Mouse (Mus musculus) MEL-GATA-1-ER (cell line): Measurements from ENCODE around the gene Acox1.

Source experiments
- DNase-seq: peaks from one replicate; pipeline ENCODE4 v3.0.0-alpha.2; 2012; ENCODE audit warnings: low read depth; ENCODE audit errors: extremely low read depth

Acox1 gene

DNA sequence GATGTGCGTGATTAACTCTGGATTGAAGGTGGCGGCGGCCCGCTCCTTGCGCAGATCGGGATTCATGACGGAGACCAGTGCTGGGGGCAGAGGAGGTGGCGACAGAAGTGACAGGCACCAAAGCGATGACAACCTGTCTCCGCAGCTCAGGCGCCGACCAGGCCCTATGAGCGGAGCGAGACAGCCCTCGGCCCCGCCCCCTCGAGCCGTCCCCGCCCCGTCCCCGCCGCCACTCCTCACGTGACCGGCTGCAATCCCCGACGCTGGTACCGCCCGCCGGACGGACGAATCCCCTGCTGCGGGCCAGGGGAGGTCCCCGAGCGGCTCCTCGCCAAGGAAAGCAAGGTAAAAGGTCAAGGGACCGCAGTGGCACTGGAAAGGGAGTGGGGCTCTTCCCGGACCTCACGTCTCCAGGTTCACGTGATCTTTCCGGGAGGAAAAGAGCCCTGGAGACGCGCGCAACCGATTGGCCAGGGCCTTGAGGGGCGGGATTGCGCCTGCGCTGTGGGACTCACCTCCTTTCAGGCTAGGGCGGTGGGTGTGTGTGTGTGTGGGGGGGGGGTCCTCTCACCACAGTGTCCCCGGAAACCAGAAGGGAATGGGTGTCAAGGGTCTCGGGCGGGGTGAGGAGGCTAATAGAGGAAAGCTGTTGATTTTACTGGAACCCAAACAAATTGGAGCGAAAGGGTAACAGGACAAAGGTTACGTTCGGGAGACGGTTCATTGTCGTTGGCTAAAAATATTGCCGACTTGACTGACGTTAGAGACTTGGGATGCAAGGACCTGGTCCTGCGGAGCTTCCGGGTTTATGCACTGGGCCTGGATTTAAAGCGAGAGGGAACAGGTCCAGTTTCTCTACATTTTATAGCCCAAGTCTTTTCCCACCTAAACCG, at the start of gene Acox1, which contains the start of gene Ten1:
Acox1 (minus strand) TSS at position 407 of the 893 bp plus-strand sequence.
Ten1 (plus strand) TSS at position 217 of the 893 bp plus-strand sequence.
- DNase-seq, result peak; percentile 79

DNA sequence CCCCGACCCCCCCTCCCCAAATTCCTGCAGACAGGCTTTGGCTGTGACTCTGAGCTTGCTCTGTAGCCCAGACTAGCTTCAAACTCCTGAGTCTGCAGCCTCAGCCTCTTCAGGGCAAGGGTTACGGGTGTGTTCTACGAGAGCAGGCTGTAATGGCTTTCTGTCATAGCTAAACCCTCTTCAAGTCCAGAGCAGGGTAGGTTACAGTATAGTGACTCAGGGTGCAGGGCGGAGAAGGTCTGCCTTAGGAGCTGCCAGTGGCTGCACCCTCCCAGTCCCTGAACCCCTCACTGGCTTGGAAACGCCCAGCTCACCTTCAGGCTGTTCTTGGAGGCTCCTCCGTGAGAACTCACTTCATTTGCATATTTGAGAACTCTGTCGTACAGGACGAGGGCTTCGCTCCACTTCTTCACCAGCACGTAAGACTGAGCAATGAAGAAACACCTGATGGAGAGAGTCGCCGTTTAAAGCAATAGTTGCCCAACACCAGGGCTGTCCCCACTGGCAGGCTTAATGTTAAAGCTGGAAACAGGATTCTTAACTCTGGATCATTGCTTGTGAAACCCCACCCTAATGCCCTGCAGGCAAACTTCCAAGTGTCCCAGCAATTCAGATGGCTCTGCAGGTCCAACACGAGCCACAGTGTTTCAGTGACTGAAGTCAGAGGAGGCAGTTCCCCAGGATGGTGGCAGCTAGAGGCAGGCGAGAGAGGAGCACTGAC, 48.8 kb upstream of the Acox1 start:
- DNase-seq, result no peak

DNA sequence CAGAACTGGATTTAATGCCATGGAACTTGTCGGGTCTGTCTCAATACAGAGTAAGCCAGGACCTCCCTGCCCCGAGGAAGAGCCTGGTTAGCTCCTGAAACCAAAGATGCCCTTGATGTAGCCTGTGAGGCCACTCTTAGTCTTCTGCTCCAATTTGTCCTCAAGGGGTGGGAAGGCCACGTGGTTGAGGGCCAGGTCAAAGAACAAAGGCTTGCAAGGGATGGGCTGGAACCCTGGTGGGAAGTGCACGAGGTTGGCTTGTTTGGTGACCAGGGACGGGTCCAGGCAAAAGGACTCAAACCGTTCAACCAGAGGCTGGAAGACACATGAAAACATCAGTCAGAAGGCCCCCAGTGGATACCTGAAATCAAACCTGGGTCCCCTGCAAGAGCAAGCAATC, 46.8 kb upstream of the Acox1 start:
- DNase-seq, result no peak

DNA sequence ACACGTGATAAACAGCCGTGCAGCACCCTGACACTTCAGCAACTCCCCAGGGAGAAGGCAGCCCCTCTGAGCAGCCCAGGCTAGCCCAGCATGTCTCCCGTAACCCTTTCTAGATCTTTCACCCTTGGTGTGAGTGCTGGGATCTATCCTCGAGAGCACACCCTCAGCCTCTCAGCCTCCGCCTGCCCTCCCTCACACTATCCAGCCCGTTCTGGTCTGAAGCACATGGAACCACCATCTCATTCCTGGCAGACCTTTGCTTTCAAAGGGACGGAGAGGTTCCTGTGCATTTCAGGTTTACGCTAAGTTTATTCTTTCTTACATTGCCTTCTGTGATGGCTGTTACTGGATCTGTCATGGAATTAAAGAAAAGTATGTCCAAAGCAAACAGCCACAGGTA, 45.7 kb upstream of the Acox1 start:
- no peak for DNase-seq

DNA sequence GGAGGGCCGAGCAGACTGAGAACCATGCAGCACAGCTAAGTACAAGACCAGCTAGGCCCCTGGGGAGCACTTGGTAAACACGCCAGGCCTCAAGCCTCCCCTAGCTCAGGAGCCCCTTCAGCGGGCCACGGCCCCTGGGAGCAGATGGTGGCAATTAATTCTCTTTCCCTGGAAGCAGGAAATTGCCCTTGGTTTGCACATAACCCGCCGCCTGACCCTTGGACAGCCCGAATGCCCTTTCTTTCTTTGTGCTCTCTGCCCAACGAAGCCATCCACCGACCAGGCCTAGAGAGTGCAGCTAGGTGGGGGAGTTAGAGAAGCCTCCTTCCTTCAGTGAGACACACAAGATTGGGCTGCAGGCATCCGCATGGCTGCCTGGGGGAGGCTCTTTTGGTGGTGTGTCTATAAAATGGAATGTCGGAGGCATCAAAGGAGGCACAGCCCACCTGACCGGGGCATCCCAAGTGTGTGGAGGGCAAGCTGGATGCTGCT, 42.9 kb upstream of the Acox1 start:
- DNase-seq, result no peak

DNA sequence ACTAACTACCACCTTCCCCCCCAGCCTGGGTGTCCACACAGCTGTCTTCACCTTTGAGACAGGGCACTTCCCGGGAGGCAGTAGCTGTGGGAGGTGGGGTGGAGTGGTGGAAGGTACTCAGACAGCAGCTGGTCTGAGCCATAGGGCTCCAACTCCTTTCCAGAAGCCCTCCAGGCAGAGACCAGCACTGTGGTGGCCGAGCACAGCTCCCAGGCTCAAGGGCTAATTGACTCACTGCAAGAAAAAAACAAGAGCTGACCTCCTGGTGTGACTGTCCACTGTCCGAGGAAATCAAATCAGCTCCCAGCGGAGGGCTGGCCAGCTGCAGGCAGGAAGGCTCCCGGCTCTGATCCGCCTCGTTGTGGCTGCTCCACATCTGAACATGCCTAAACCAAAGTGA, 41.0 kb upstream of the Acox1 start:
- no peak for DNase-seq

DNA sequence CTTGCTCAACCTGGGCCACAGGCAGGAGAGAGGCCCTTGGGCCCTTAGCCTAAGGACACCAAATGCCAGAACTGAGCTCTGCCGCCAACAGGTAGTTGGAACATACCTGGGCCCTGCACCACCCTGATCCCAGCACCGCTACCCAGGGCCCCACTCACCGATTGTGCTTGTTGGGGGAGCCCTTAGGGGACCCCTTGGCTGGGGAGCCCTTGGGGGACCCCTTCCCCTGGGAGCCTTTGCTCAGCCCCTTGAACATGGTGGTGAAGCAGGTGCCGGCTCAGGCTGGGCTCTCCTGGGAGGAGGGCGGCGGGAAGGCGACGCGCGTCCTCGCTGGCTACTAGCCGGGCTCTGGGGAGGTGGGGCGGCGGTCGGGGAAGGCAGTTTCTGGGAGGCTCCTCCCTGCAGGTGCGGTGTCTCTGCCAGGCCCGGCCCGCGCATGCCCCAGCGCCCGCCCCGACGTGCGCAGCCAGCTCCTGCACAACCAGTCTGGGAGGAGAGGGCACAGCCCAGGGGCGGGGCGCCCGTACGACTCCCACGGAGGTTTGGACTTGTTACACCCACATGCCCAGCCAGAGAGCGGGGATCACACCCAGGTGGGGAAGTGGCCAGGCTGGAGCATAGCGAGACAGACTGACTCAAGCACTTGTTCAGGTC, 39.0 kb upstream of the Acox1 start, which contains the start of gene Evpl:
Evpl (minus strand) TSS at position 336 of the 654 bp plus-strand sequence.
- no peak for DNase-seq

DNA sequence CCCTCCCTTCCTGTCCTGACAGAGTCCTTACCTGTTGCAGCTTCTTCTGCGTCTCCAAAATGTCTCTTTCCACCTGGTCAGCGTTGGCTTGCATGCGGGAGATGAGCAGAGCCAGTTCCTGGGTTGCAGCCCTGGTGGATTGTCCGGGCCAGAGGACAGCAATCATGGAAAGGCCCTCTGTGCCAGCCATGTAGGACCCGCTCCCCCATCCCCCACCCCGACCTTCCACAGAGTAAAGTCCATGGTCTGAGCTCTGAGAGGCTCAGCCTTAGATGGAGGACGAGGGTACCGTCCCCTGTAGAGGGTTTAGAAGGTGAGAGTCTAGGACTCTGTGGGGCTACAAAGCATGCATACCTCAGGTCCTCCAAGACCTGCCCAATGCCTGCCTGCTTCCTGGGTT, 36.1 kb upstream of the Acox1 start:
- DNase-seq, result no peak

DNA sequence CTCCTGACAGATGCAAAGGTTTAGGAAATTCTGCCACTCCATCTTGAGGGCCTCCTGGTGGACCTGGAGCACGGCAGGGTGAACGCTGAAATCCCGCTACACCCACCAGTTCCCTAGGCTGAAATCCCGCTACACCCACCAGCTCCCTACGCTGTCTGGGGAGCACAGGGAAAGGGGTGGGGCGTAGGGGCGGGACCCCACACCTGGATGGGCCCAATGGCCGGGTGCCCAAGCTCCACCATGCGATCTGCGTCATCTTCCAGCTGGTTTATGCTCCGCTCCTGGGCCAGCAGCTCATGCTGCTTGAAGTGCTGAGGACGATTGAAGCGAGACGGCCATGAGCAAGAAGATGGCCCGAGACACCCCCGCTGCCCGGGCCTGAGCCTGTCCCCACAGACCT, 33.6 kb upstream of the Acox1 start:
- no peak for DNase-seq

DNA sequence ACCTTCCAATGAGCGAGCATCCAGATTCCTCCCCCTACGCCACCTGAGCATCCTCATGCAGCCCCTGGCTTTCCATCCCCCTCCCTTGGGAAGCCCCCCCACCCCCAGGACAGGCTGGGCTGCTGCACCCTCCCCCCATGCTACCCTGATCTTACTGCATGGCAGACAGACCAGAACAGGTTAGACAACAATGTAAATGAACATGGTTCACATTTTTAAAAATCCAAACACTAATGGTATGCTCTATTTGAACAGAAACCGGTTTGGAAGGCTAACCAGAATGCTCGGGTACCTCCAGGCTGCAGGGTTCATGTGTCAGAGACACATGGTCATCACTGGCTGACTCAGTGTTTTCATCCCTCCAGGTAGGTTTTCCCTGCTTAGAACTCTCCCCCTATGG, 29.9 kb upstream of the Acox1 start:
- DNase-seq, result no peak

DNA sequence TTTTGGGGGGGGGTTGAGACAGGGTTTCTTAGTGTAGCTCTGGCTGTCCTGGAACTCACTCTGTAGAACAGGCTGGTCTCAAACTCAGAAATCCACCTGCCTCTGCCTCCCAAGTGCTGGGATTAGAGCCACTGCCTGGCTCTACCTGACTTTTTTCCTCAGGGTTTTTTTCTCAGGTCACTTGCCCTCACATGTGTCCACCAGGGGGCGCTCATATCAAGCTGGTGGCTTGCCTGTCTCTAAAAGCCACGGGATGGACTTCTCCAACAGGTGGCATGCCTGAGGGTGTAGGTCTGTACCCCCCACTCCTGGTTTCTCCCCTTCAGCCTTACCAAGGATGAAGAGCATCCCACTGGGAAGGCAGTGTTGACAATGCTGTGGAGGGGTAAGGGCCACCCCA, 27.6 kb upstream of the Acox1 start:
- DNase-seq, result peak; percentile 26

DNA sequence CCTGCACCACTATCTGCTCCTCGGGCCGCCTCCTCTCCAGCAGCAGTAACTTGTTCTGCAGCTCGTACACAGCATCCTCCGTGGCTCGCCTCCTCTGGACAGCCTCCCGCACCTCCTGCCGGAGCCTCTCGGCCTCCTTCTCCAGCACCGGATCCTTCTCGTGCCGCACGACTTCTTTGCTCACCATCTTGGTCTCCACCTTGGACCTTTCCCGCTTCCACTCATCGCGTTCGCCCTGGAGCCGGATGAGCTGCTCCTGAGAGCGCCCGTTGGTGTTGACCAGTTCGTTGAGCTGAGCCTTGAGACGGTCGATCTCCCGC, 23.9 kb upstream of the Acox1 start:
- no peak for DNase-seq

DNA sequence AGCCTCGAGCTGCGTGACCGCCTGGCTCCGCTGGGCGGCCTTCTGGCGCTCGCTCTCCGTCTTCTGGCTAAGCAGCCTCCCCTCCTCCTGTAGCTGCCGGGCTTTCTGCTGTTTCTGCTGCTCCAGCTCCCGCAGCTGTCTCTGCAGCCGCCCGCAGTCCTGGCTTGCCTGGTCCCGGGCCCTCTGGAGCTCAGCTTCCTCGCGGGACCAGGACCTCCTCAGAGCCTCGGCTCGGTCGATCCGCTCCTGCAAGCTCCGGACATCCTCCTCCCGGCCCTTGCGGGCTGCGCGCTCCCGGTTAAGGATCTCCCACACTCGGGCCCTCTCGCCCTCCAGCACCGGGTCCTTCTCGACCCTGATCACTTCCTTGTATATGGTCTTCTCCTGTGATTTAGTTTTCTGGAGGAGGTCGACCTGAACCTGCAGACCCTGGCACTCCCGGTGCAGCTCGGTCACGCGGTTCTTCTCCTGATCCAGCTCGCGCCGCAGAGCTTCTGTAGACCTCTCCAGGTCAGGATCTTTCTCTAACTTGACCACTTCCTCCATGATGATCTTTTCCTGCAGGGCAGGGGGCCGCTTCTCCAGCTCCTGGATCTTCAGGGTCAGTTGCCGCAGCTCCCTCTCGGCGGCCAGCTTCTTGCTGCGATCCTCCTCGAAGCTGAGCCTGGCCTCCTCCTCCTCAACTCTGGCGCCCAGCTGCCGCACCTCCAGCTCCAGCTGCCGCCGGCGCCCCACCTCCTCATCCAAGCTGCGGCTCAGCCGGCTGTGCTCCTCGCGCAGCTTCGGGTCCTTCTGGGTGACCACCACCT, 23.3 kb upstream of the Acox1 start:
- no peak for DNase-seq

DNA sequence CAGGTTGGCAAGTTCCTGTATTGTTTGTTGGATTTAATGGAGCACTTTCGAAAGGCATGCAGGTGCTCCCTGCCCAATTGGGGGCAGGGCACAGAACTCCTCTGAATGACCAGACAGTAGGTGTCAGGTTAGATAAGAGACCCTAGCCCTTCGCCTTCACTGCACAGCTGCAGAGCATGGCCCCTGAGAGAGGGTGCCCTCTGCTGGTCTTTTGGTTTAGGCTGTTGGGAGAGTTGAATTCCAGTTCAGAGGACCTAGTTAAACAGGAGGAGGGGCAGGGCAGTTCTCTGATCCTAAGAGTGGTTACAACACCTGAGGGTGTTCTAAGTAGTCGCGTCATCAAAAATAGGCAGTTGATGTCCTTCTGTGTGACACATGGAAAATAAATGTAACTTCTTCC, 21.0 kb upstream of the Acox1 start:
- no peak for DNase-seq

DNA sequence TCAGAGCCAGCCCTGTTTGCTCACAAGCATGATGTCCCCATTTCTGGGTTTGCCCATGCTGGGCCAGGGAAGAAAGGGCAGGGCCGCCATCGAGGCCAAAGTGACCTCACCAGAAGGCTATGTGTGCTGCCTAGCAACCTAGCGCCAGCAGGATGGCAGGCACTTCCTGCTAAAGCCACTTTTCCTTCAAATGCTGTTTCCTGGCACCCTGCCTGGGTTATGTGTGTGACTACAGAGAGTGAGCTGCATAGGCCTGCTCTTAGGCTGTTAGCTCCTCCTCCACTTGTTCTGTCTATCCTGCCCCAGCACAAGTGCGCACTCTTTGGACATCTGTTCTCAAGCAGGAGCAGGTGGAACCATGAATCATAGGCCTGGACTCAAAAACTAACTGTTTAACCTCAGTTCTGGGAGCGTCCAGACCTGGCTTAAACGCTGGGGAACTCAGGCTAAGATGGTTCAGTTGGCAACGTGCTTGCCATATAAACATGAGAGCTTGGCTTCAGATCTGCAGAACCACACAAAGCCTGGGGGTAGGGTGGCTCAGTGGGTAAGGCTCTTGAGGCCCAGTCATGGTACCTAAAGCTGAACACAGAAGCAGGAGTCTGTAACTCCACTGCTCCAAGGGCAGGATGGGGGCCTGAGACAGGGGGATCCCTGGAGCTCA, 20.0 kb upstream of the Acox1 start:
- no peak for DNase-seq

DNA sequence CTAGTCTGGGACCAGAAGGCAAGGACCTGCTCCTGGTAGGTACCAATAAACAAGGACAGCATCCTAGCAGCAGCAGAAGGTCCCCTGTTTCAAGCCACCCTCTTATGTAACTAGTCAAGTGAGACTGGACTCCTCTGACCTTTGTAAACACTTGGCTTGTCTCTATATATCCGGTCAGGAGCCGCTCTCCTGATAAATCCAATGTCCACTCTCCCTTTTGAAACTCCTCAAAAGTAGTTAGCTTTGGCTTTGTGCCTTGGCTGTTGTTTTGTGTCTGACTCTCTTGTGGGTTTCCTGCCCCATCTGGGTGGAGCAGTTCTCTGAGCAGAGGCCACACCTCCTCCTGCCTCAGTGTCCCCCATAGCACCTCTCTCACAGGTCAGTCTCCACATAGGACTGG, 19.4 kb upstream of the Acox1 start:
- no peak for DNase-seq

DNA sequence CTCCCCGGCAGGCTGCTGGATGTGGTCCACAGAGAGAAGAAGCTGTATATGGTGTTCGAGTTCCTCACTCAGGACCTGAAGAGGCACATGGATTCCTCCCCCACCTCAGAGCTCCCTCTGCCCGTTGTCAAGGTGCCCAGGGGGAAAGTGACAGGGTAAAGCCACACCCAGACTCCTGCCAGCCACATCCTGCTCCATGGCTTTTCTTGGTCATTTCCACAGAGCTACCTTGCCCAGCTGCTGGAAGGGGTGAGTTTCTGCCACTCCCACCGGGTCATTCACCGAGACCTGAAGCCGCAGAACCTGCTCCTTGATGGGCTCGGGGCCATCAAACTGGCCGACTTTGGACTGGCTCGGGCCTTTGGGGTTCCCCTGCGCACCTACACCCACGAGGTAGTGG, 17.7 kb upstream of the Acox1 start:
- DNase-seq, result no peak

DNA sequence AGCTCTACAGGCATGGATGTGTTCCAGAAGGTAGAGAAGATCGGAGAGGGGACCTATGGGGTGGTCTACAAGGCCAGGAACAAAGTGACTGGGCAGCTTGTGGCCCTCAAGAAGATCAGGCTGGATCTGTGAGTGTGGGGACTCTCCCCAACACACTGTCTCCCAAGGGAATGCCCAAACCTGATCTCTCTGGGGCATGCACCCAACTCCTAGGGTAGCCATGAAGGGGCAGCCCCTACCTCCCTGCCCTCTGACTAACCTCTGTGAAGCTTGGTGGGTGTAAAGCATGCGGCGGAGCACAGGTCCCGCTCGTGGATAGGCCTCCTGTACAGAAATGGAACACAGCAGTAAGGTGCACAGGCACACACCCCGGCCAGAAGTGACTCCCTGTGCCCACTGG, 17.1 kb upstream of the Acox1 start:
- no peak for DNase-seq

DNA sequence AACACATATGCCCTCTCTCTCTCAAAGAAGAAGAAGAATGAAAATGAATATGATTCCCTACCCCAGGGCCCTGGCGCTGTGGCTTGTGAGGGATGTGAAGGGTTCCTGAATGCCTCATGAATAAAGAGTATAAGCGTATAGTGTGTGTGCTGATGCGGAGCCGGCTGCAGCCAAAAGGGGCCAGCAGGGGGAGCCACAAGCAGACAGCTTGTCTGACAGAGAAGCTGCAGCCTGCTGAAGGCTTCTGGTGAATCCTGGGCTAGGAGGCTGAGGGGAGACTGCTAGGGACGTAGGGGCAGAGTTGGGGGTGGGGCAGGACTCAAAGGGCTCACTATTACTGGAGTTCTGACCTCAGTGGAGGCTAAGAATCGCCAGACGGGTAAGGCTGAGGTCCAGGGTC, 16.3 kb upstream of the Acox1 start:
- no peak for DNase-seq

DNA sequence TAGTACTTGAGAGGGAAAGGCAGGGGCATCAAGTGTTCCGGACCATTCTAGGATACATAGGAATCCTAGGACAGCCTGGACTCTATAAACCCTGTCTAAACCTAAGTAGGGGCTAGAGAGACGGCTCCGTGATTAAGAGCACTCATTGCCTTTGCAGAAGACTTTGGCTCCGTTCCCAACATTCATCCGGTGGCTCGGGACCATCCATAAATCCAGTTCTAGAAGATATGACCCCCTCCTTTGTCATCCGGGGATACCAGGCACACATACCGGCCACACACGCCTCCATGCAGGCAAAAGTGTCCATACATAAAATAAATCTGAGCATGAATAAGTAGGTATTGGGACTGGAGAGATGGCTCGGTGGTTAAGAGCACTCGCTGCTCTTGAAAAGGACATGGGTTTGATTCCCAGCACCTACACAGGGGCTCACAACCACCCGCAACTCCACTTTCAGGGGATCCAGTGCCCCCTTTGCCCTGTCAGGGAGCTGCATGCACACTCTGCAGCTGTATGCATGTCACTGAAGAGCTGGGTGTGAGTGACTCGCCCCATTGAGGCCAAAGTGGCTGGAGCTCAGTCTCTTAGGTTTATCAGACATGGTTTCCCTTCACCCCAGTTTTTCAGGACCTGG, 15.1 kb upstream of the Acox1 start:
- no peak for DNase-seq
